Mouse (Mus musculus) MEL (cell line): ENCODE measurements around the gene Esyt1. TPM values are rescaled to one million over a fixed set of nuclear protein-coding genes. Genes with fewer than 3 reads are reported as not detected.

Experiments
- DNase-seq: peaks from one replicate; pipeline ENCODE4 v3.0.0; 2011; ENCODE audit warnings: low read depth, low spot score
- H3K27ac ChIP-seq: 2 replicates; pipeline ENCODE4 v1.5.1; 2012; ENCODE audit warnings: low read depth, mild to moderate bottlenecking, control low read depth, low read length, moderate library complexity; ENCODE audit not compliant: control insufficient read depth
- H3K27me3 ChIP-seq, 2 experiments: fragments of 150-350 bp in 1 of 2; sonication (generic) in 1 of 2; 2 replicates each; pipeline ENCODE4 v1.6.1; 2012; ENCODE audit warnings: low read length in 2 of 2, mild to moderate bottlenecking in 2 of 2, improper control_type of control experiment in 1 of 2, moderate library complexity in 1 of 2; ENCODE audit not compliant: insufficient read depth in 2 of 2, control insufficient read depth in 1 of 2
- H3K36me3 ChIP-seq, 2 experiments: 2 replicates each; pipeline ENCODE4 v1.6.1; 2012 to 2014; ENCODE audit warnings: low read length in 2 of 2, improper control_type of control experiment in 1 of 2, inconsistent platforms in 1 of 2, mild to moderate bottlenecking in 1 of 2; ENCODE audit not compliant: insufficient read depth in 2 of 2, control insufficient read depth in 1 of 2
- H3K4me1 ChIP-seq, 2 experiments: fragments of 150-350 bp in 1 of 2; sonication (generic) in 1 of 2; 2 replicates each; pipeline ENCODE4 v1.6.1; 2012; ENCODE audit warnings: low read length in 2 of 2, improper control_type of control experiment in 1 of 2, mild to moderate bottlenecking in 1 of 2; ENCODE audit not compliant: insufficient read depth in 2 of 2, control insufficient read depth in 1 of 2
- H3K4me3 ChIP-seq, 2 experiments: fragments of 150-350 bp in 1 of 2; sonication (generic) in 1 of 2; 2 replicates each; pipeline ENCODE4 v1.5.1; 2012; ENCODE audit warnings: low read depth in 2 of 2, low read length in 2 of 2, mild to moderate bottlenecking in 2 of 2, moderate library complexity in 2 of 2, control low read depth in 1 of 2, improper control_type of control experiment in 1 of 2; ENCODE audit not compliant: control insufficient read depth in 1 of 2, insufficient read depth in 1 of 2
- H3K79me2 ChIP-seq: 2 replicates; pipeline ENCODE4 v1.6.1; 2012; ENCODE audit warnings: mild to moderate bottlenecking, low read length, moderate library complexity; ENCODE audit not compliant: control insufficient read depth, poor library complexity, insufficient read depth
- H3K9ac ChIP-seq: 2 replicates; pipeline ENCODE4 v1.6.1; 2012; ENCODE audit warnings: low read depth, mild to moderate bottlenecking, control low read depth, low read length, moderate library complexity; ENCODE audit not compliant: control insufficient read depth, poor library complexity, severe bottlenecking
- H3K9me3 ChIP-seq: fragments of 150-350 bp; sonication (generic); replicated peaks from 2 replicates; pipeline ENCODE4 v1.6.1; 2012; ENCODE audit warnings: mild to moderate bottlenecking, low read length, improper control_type of control experiment, moderate library complexity; ENCODE audit not compliant: insufficient read depth
- GABPA ChIP-seq: IDR thresholded peaks from 2 replicates; pipeline ENCODE4 v1.6.1; 2012; ENCODE audit warnings: low read depth, mild to moderate bottlenecking, inconsistent platforms, low read length, improper control_type of control experiment, moderate library complexity
- MAZ ChIP-seq: IDR thresholded peaks from 2 replicates; pipeline ENCODE4 v1.6.1; 2012; ENCODE audit warnings: low read depth, mild to moderate bottlenecking, inconsistent platforms, low read length, improper control_type of control experiment
- MEF2A ChIP-seq: IDR thresholded peaks from 2 replicates; pipeline ENCODE4 v1.6.1; 2014; ENCODE audit warnings: low read depth, mild to moderate bottlenecking, inconsistent platforms, low read length, improper control_type of control experiment; ENCODE audit not compliant: poor library complexity, insufficient replicate concordance, severe bottlenecking; ENCODE audit errors: extremely low read depth
- MXI1 ChIP-seq: IDR thresholded peaks from 2 replicates; pipeline ENCODE4 v1.6.1; 2011; ENCODE audit warnings: mild to moderate bottlenecking, low read depth, low read length, improper control_type of control experiment
- MYB ChIP-seq: IDR thresholded peaks from 2 replicates; pipeline ENCODE4 v1.6.1; 2011; ENCODE audit warnings: mild to moderate bottlenecking, low read depth, low read length, improper control_type of control experiment
- MYC ChIP-seq: IDR thresholded peaks from 2 replicates; pipeline ENCODE4 v1.6.1; 2011; ENCODE audit warnings: low read depth, mild to moderate bottlenecking, low read length, improper control_type of control experiment, moderate library complexity
- POLR2A ChIP-seq, 2 experiments: IDR thresholded peaks; 2 replicates each; pipeline ENCODE4 v1.6.1; 2011 to 2012; ENCODE audit warnings: low read length in 2 of 2, mild to moderate bottlenecking in 2 of 2, control low read depth in 1 of 2, improper control_type of control experiment in 1 of 2, low read depth in 1 of 2, moderate library complexity in 1 of 2; ENCODE audit not compliant: control insufficient read depth in 1 of 2, insufficient read depth in 1 of 2, poor library complexity in 1 of 2
- POLR2AphosphoS2 ChIP-seq: IDR thresholded peaks from 2 replicates; pipeline ENCODE4 v1.6.1; 2011; ENCODE audit warnings: low read length, improper control_type of control experiment
- POLR2AphosphoS5 ChIP-seq: IDR thresholded peaks from 2 replicates; pipeline ENCODE4 v1.6.1; 2012; ENCODE audit warnings: low read depth, borderline replicate concordance, mild to moderate bottlenecking, inconsistent platforms, low read length, moderate library complexity, mixed read lengths
- RAD21 ChIP-seq: IDR thresholded peaks from 2 replicates; pipeline ENCODE4 v1.6.1; 2011; ENCODE audit warnings: mild to moderate bottlenecking, low read depth, low read length, improper control_type of control experiment
- RCOR1 ChIP-seq: IDR thresholded peaks from 2 replicates; pipeline ENCODE4 v1.6.1; 2012; ENCODE audit warnings: low read depth, mild to moderate bottlenecking, inconsistent platforms, low read length, improper control_type of control experiment
- SMC3 ChIP-seq: IDR thresholded peaks from 2 replicates; pipeline ENCODE4 v1.6.1; 2011; ENCODE audit warnings: low read depth, low read length, improper control_type of control experiment
- TAL1 ChIP-seq: IDR thresholded peaks from 2 replicates; pipeline ENCODE4 v1.6.1; 2012; ENCODE audit warnings: mild to moderate bottlenecking, inconsistent platforms, low read length, moderate library complexity, mixed read lengths
- USF2 ChIP-seq, 2 experiments: IDR thresholded peaks; 2 replicates each; pipeline ENCODE4 v1.6.1; 2011 to 2012; ENCODE audit warnings: improper control_type of control experiment in 2 of 2, low read length in 2 of 2, borderline replicate concordance in 1 of 2, inconsistent platforms in 1 of 2, low read depth in 1 of 2, mild to moderate bottlenecking in 1 of 2; ENCODE audit not compliant: insufficient read depth in 1 of 2
- ZKSCAN1 ChIP-seq: IDR thresholded peaks from 2 replicates; pipeline ENCODE4 v1.6.1; 2012; ENCODE audit warnings: low read depth, mild to moderate bottlenecking, inconsistent platforms, low read length, improper control_type of control experiment, moderate library complexity
- polyA plus RNA-seq, 2 experiments: library from polyadenylated mRNA; stranded (reverse) in 1 of 2; unstranded in 1 of 2; fragments of >175 nt in 1 of 2; fragments of >200 nt in 1 of 2; gene quantifications; 2 replicates each; pipeline versions ENCODE4 v1.2.1 to v1.2.4; 2012; ENCODE audit warnings: low replicate concordance in 2 of 2, low read depth in 1 of 2; ENCODE audit not compliant: insufficient read length in 2 of 2, insufficient read depth in 1 of 2, missing spikeins in 1 of 2
- total RNA-seq: library from RNA; depleted of rRNA; stranded (reverse); fragments of 300-350 nt; gene quantifications from 2 replicates; pipeline ENCODE4 v1.2.3, GENCODE M21; 2012

Esyt1 gene
- total and polyA plus RNA-seq, 3 experiments: 35.1 to 57.0 (median 53.4) TPM

DNA sequence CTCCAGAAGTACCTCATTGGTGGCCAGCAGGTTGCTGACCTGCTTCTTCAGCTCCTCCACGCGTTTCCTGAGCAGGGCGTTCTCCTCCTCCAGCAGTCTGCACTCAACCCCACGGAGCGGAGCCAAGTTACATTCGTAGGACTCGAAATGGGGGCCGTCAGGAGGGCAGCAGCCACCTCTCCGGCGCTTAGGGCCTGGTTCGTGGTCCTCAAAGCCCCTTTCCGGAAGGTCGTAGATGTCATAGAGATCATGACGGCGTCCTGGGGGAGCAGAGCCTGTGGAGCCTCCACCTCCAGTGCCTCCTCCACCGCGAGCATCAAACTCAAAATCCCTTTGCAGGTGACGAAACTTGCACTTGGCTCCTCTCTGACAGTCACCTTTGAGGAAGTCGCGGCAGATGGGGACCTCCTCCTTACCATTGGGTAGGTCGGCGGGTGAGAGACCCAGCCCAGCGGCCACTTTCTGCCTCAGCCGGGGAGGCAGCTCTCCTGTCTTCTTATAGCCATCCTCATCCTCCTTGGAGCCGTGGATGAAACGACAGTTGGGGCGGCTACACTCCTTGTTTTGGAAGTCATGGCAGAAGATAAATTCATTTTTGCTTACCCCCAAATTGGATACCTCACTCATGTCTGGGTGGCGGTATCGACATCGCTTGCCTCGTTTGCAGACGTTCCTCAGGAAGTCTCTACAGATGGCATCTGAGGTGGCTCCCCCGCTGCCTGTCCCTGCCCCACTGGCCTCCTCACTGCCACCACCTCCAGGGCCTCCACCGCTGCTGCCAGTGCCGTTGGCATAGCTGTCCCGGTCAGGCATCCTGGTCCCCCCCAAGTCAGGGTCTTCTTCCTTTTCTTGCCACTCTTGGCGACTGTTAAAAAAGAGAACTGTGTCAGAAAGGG is 19.3 kb upstream of the Esyt1 start:
- DNase-seq: no peak
- Histone ChIP-seq H3K4me1 (peaks cover 0 to 10% of the 10 kb centered on the region in 2 experiments; a peak in 2 of 4 replicates), H3K79me2 (peaks cover 18% of the 10 kb centered on the region), H3K4me3 (no peak overlapping the region), H3K27me3 (no peaks in the 10 kb centered on the region), H3K36me3 (peaks cover 0 to 8% of the 10 kb centered on the region in 2 experiments; a peak in 2 of 4 replicates), H3K27ac (no peak overlapping the region), H3K9me3 (no peaks in the 10 kb centered on the region), H3K9ac (no peak overlapping the region)
- TF ChIP-seq MYC (no peak), POLR2AphosphoS5 (no peak), MAZ (no peak), SMC3 (no peak), GABPA (no peak), USF2 (IDR thresholded peaks at IDR 0.05; ENCODE audit: borderline replicate concordance in 1 of 2, insufficient read depth in 1 of 2, low read depth in 1 of 2, low read length in 2 of 2) (no peak), RCOR1 (no peak), TAL1 (no peak), MYB (no peak)

DNA sequence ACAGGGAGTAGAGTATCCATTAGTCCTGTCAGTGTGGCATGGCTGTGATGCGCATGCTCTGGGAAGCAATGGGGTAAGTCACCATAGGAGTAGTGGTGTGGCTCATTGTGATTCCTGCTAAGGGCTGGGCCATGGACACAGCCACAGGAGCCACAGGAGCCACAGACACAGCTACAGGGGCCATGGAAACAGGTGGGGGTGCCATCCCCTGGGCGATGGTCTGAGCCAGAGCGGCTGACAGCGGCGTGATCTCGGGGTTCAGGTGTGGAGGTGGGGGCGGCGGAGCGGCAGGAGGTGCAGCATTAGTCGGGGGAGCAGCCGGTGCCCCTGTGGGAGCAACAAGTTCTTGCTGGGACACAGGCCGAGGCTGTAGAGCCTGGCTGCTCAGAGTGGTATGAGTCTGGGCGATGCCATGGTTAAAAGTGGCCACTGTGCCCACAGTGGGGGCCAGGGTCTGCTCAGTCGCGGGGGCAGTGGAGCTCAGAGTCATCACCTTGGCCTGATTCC is 18.5 kb upstream of the Esyt1 start:
- Histone ChIP-seq H3K36me3 (peaks cover 0 to 6% of the 10 kb centered on the region in 2 experiments; a peak in 2 of 4 replicates), H3K27me3 (no peaks in the 10 kb centered on the region), H3K4me1 (peaks cover 0 to 5% of the 10 kb centered on the region in 2 experiments; a peak in 2 of 4 replicates), H3K9me3 (no peaks in the 10 kb centered on the region), H3K27ac (no peak overlapping the region), H3K4me3 (no peak overlapping the region), H3K9ac (no peak overlapping the region), H3K79me2 (peaks cover 18% of the 10 kb centered on the region)
- TF ChIP-seq MXI1 (no peak), MEF2A (no peak), MYB (no peak), POLR2AphosphoS2 (no peak), ZKSCAN1 (no peak), RAD21 (no peak), POLR2A (IDR thresholded peaks at IDR 0.05; ENCODE audit: control insufficient read depth in 1 of 2, insufficient read depth in 1 of 2, low read depth in 1 of 2, low read length in 2 of 2, poor library complexity in 1 of 2) (no peak)
- no peak for DNase-seq
